15 mouse cellular contexts compared by ENCODE assay signal in the genomic region with DNA sequence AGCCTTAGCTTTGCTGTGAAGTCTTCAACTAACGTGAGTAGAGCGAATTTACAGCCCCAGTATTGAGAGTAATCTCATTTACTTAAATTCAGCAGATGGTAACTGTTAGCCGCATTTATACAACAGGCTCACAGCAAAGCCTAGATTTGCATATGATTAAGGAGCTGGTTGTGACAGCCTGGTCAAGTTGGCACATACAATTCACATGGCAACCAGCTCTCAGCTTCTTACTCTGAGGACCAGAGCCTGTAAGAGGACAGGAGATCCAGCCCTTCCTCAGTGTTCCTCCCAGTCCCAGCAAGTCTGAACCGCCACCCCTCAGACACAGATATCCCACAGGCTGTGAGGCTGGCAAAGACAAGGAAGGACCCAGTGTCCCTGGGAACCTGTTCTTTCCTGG.
A peak's percentile ranks its signal among the peaks of the same experiment; 100 is the strongest.
DNase-seq lines count a peak whose midpoint lies in the region; ATAC-seq and TF ChIP-seq lines count a peak whose summit lies in the region.
"Had no signal": no experiment of that assay in that cellular context is flagged by ENCODE, and none has a peak within 500 bp of the region (broad histone marks: within the 10 kb centered on the region; RNA-seq: fewer than 3 reads in every experiment).

No protein-coding gene starts in this region.

- H3K4me2 ChIP-seq in embryonic facial prominence, embryonic 15.5 days (replicated peaks), result no peak overlapping the region
- H3K4me2 ChIP-seq in forebrain, postnatal 0 days (ENCODE audit: low read depth), result no peak overlapping the region
- H3K4me2 ChIP-seq: liver, embryonic 11.5 days had no signal

- no peak for DNase-seq in embryonic facial prominence, embryonic 10.5 days (ENCODE audit: low spot score)
- peak; percentile 19 to 69 for DNase-seq in left cerebral cortex, postnatal 14 days (ENCODE audit: low spot score in 2 of 2)
- DNase-seq in left cerebral cortex, adult 11 months (ENCODE audit: low spot score), result no peak
- DNase-seq in forebrain, postnatal 0 days, result peak; percentile 62
- DNase-seq in retina, postnatal 1 day, result peak; percentile 78
- DNase-seq: adrenal gland, postnatal 14 days; cerebellum, adult 11 months; kidney, postnatal 4 days; spleen, adult 18-20 months had no signal

- intact Hi-C loops in left cerebral cortex, postnatal 14 days (cut with DNase I), result no loop called here

- H3K9ac ChIP-seq in embryonic facial prominence, embryonic 15.5 days, result no peak overlapping the region
- no peak overlapping the region; the same call in 1 of the 2 replicates for H3K9ac ChIP-seq in forebrain, postnatal 0 days

- WGBS in embryonic facial prominence, embryonic 15.5 days, result 43% methylated on average over 4 of the region's 4 CpGs
- WGBS in embryonic facial prominence, embryonic 10.5 days, result 70% methylated on average over 4 of the region's 4 CpGs
- 23% methylated on average over 4 of the region's 4 CpGs for WGBS in forebrain, postnatal 0 days

- H3K4me1 ChIP-seq in embryonic facial prominence, embryonic 15.5 days, result peaks cover 16% of the 10 kb centered on the region
- H3K4me1 ChIP-seq in embryonic facial prominence, embryonic 10.5 days, result peaks cover 10% of the 10 kb centered on the region
- 0 out of 2 replicates have a peak, but pooled peaks cover 9% of the 10 kb centered on the region for H3K4me1 ChIP-seq in forebrain, postnatal 0 days (ENCODE audit: insufficient read depth)

- H3K9me3 ChIP-seq in embryonic facial prominence, embryonic 15.5 days (replicated peaks), result no peaks in the 10 kb centered on the region
- no peaks in the 10 kb centered on the region for H3K9me3 ChIP-seq in embryonic facial prominence, embryonic 10.5 days
- H3K9me3 ChIP-seq in forebrain, postnatal 0 days (ENCODE audit: low read length), result no peaks in the 10 kb centered on the region

- 0 out of 2 replicates have a peak overlapping the region, but pooled peaks have one; percentile 12 for H3K27ac ChIP-seq in embryonic facial prominence, embryonic 15.5 days (replicated peaks)
- no peak overlapping the region for H3K27ac ChIP-seq in embryonic facial prominence, embryonic 10.5 days (replicated peaks)
- H3K27ac ChIP-seq in forebrain, postnatal 0 days (ENCODE audit: low read depth, low read length), result peak overlapping the region; percentile 54
- H3K27ac ChIP-seq: stomach, postnatal 0 days had no signal

- H3K36me3 ChIP-seq in embryonic facial prominence, embryonic 15.5 days, result no peaks in the 10 kb centered on the region
- no peaks in the 10 kb centered on the region for H3K36me3 ChIP-seq in embryonic facial prominence, embryonic 10.5 days (replicated peaks)
- H3K36me3 ChIP-seq in forebrain, postnatal 0 days (ENCODE audit: insufficient read depth), result no peaks in the 10 kb centered on the region

- H3K27me3 ChIP-seq in embryonic facial prominence, embryonic 15.5 days, result no peaks in the 10 kb centered on the region
- no peaks in the 10 kb centered on the region for H3K27me3 ChIP-seq in embryonic facial prominence, embryonic 10.5 days (replicated peaks; ENCODE audit: low read depth, poor library complexity, severe bottlenecking)
- no peaks in the 10 kb centered on the region for H3K27me3 ChIP-seq in forebrain, postnatal 0 days (ENCODE audit: insufficient read depth, low read length)

- no peak overlapping the region for H3K4me3 ChIP-seq in embryonic facial prominence, embryonic 15.5 days (replicated peaks)
- H3K4me3 ChIP-seq in embryonic facial prominence, embryonic 10.5 days, result no peak overlapping the region
- no peak overlapping the region for H3K4me3 ChIP-seq in forebrain, postnatal 0 days (ENCODE audit: low read depth, low read length)

- ATAC-seq in embryonic facial prominence, embryonic 15.5 days (ENCODE audit: insufficient number of reproducible peaks, low FRiP score, low TSS enrichment, low read depth), result no peak
- peak; percentile 85 for ATAC-seq in forebrain, postnatal 0 days
- ATAC-seq in erythroblast, adult 5-6 weeks (replicated peaks; ENCODE audit: low FRiP score, poor library complexity, severe bottlenecking), result no peak
- ATAC-seq in cerebellum, adult (ENCODE audit: insufficient number of reproducible peaks, low FRiP score, low TSS enrichment), result no peak
- ATAC-seq: intestine, postnatal 0 days had no signal

- TF ChIP-seq CTCF in forebrain, postnatal 0 days (IDR thresholded peaks at IDR 0.05; ENCODE audit: low read depth), result no peak

Comparison
In these comparisons a context has a peak if more than half of its experiments do, and no peak if none do; other contexts are left out.
1. DNase-seq: peak in left cerebral cortex, postnatal 14 days (2 of 2), forebrain, postnatal 0 days (single experiment) and retina, postnatal 1 day (single experiment); none in embryonic facial prominence, embryonic 10.5 days (single experiment) and left cerebral cortex, adult 11 months (single experiment).